Mouse (Mus musculus): ENCODE results near the gene Fuca2. TPM values are rescaled to one million over a fixed set of nuclear protein-coding genes. Genes with fewer than 3 reads are reported as not detected.

The Fuca2 gene
- polyA plus RNA-seq, 1 experiment, result 11.1 TPM

DNA sequence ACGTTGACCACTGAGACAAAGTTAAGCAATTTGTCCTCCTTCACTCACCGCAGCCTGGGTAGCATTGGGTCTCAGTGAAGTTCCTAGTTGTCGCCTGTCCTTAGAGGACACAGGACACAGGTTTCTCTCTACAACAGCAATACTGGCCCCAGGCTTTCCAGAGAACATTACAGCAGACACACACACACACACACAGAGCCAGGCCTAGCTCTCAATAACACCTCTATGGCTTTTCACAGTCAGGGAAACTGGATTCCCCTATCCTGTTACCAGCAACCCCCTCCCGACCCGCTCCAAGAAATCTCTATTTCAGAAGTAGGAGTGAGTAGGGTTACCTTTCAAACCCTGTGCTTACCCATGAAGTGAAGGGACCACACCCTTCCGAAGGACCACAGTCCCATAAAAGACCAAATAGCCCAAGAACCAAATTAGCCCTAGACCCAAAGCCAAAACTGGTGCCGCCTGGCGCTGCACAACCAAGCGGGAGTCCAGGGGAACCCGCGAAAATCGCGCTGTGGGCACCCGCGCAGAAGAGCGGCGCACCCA, 26.0 kb upstream of the Fuca2 start:
- Histone ChIP-seq H3K36me3 (ENCODE audit: control insufficient read depth, insufficient read depth, low read length) (no peaks in the 10 kb centered on the region), H3K27ac (ENCODE audit: insufficient read depth, low read length) (no peak overlapping the region), H3K4me3 (ENCODE audit: extremely low read depth, insufficient read depth, insufficient read length) (peak overlapping the region; percentile 69; the same call in 1 of the 2 replicates), H3K4me1 (ENCODE audit: control insufficient read depth, insufficient read depth, insufficient read length) (no peaks in the 10 kb centered on the region), H3K27me3 (ENCODE audit: control insufficient read depth, insufficient read depth, low read length) (peaks cover 5% of the 10 kb centered on the region; the same call in 1 of the 2 replicates)
- no peak for DNase-seq (ENCODE audit: low read depth in 1 of 2, low spot score in 2 of 2)
- TF ChIP-seq POLR2A (IDR thresholded peaks at IDR 0.05; ENCODE audit: low read depth, low read length) (no peak), CTCF (IDR thresholded peaks at IDR 0.05; ENCODE audit: extremely low read depth, insufficient read depth, insufficient read length, insufficient replicate concordance) (no peak)
- WGBS, result 19% methylated on average over 17 of the region's 17 CpGs

DNA sequence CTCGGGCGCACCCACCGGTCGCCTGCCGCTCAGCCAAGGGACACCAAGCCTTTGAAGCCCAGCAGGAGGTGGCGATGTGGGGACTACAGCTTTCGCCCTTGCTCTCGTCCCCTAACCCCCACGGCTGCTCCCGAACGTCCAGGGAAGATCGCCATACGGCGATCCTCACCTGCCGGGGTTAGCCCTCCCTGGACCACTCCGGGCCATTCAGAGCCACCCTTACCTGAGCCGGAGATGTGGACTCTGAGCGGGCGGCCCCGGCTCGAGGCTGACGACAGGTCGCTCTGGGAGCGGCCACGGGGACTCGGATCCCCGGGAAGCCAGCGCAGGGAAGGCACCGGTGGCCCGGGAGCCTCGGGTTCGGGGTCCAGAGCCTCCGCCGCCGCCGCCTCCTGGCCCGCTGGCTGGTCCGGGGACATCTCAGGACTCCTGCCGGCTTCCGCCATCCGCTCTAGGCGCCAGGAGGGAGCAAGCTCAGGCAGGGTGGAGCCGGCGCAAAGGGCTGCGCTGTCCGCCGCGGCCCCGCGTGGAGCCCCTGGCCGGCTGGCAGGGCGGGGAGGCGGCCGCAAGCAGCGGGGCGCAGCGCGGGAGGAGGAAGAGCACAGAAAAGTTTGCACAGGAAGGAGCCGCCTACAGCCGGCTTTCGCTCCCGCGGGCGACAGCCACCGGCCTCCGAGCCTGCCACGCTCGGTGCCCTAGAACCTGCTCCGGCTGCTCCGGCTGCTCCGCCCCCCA, 25.3 kb upstream of the Fuca2 start, which contains the start of gene Phactr2:
TSS of gene Phactr2 (minus strand) at position 580 of the 735 bp plus-strand sequence.
- Histone ChIP-seq H3K27me3 (ENCODE audit: control insufficient read depth, insufficient read depth, low read length) (peaks cover 5% of the 10 kb centered on the region; the same call in 1 of the 2 replicates), H3K27ac (ENCODE audit: insufficient read depth, low read length) (no peak within 1 kb of the TSS), H3K4me3 (ENCODE audit: extremely low read depth, insufficient read depth, insufficient read length) (peak within 1 kb of the TSS; percentile 69), H3K36me3 (ENCODE audit: control insufficient read depth, insufficient read depth, low read length) (no peaks in the 10 kb centered on the region), H3K4me1 (ENCODE audit: control insufficient read depth, insufficient read depth, insufficient read length) (no peaks in the 10 kb centered on the region)
- no peak for TF ChIP-seq CTCF (IDR thresholded peaks at IDR 0.05; ENCODE audit: extremely low read depth, insufficient read depth, insufficient read length, insufficient replicate concordance)
- no peak for TF ChIP-seq POLR2A (IDR thresholded peaks at IDR 0.05; ENCODE audit: low read depth, low read length)
- 1% methylated on average over 70 of the region's 71 CpGs for WGBS
- DNase-seq (ENCODE audit: low read depth in 1 of 2, low spot score in 2 of 2), result peak in 1 of 2 experiments; percentile 50

DNA sequence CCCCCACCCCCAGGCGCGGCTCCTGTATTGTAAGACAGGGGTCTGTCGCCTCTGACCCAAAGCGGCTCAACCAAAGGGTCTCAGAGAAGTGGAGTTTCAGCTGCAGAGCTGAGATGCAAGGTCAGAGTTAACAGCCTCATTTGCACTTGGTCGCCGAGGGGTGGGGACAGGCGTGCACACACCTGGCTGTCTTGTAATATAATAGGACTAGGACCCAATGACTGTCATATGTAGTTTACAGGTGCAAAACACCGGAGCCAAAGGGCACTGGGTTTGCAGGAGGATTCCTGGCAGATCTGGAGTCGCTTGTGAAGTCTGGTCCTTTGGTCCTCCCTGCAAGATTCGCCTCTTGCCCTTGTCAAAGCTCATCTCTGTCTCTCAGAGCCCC, 24.8 kb upstream of the Fuca2 start:
- WGBS, result 6% methylated on average over 10 of the region's 10 CpGs
- Histone ChIP-seq H3K36me3 (ENCODE audit: control insufficient read depth, insufficient read depth, low read length) (no peaks in the 10 kb centered on the region), H3K27me3 (ENCODE audit: control insufficient read depth, insufficient read depth, low read length) (peaks cover 5% of the 10 kb centered on the region; the same call in 1 of the 2 replicates), H3K27ac (ENCODE audit: insufficient read depth, low read length) (no peak overlapping the region), H3K4me3 (ENCODE audit: extremely low read depth, insufficient read depth, insufficient read length) (peak overlapping the region; percentile 69), H3K4me1 (ENCODE audit: control insufficient read depth, insufficient read depth, insufficient read length) (no peaks in the 10 kb centered on the region)
- DNase-seq (ENCODE audit: low read depth in 1 of 2, low spot score in 2 of 2), result no peak
- TF ChIP-seq CTCF (IDR thresholded peaks at IDR 0.05; ENCODE audit: extremely low read depth, insufficient read depth, insufficient read length, insufficient replicate concordance) (no peak), POLR2A (IDR thresholded peaks at IDR 0.05; ENCODE audit: low read depth, low read length) (no peak)

DNA sequence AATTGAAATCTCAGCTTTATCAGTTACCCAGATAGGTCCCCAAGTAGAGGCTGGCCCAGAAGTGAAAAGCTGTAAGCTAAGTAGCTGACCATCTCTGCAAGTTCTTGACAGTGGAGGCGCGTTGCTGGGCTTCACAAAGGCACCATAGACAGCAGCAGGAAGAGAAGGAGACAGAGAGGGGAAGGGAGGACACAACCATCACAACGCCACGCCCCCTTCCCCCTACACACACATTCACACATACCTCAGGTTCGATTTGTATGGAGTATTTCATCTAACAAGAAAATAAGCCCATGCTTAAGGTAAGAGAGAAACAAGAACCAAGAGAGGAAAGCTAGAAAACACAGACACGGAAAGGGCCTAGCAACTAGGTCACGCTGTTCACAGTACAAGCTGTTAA, 24.2 kb upstream of the Fuca2 start:
- peaks cover 5% of the 10 kb centered on the region; the same call in 1 of the 2 replicates for H3K27me3 ChIP-seq (ENCODE audit: control insufficient read depth, insufficient read depth, low read length)
- H3K27ac ChIP-seq (ENCODE audit: insufficient read depth, low read length), result no peak overlapping the region
- 41% methylated on average over 7 of the region's 7 CpGs for WGBS
- DNase-seq (ENCODE audit: low read depth in 1 of 2, low spot score in 2 of 2), result no peak
- TF ChIP-seq CTCF (IDR thresholded peaks at IDR 0.05; ENCODE audit: extremely low read depth, insufficient read depth, insufficient read length, insufficient replicate concordance) (no peak), POLR2A (IDR thresholded peaks at IDR 0.05; ENCODE audit: low read depth, low read length) (no peak)
- H3K4me3 ChIP-seq (ENCODE audit: extremely low read depth, insufficient read depth, insufficient read length), result no peak overlapping the region
- H3K4me1 ChIP-seq (ENCODE audit: control insufficient read depth, insufficient read depth, insufficient read length), result no peaks in the 10 kb centered on the region
- H3K36me3 ChIP-seq (ENCODE audit: control insufficient read depth, insufficient read depth, low read length), result no peaks in the 10 kb centered on the region

DNA sequence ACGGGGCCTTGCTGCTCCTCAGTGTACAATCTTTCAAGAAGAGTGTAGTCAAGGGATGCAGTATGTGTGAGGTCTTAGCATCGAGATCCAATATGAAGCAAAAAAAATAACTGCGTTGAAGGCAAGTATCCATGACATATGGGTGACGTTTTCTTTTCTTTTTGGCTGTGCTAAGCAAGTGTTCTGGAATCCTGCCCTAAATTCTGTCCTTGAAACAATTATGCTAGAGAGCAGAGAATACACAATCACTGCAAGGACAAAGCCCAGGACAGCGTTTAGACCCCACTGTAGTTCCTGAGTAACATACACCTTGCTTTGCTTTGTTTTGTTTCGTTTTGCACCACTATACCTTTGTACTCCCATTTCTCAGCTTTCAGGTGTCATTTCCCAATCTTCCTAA, 20.0 kb upstream of the Fuca2 start:
- TF ChIP-seq POLR2A (IDR thresholded peaks at IDR 0.05; ENCODE audit: low read depth, low read length) (no peak), CTCF (IDR thresholded peaks at IDR 0.05; ENCODE audit: extremely low read depth, insufficient read depth, insufficient read length, insufficient replicate concordance) (no peak)
- 87% methylated on average over 6 of the region's 6 CpGs for WGBS
- H3K4me3 ChIP-seq (ENCODE audit: extremely low read depth, insufficient read depth, insufficient read length), result no peak overlapping the region
- H3K36me3 ChIP-seq (ENCODE audit: control insufficient read depth, insufficient read depth, low read length), result no peaks in the 10 kb centered on the region
- no peaks in the 10 kb centered on the region for H3K4me1 ChIP-seq (ENCODE audit: control insufficient read depth, insufficient read depth, insufficient read length)
- 0 out of 2 replicates have a peak, but pooled peaks cover 1% of the 10 kb centered on the region for H3K27me3 ChIP-seq (ENCODE audit: control insufficient read depth, insufficient read depth, low read length)
- DNase-seq (ENCODE audit: low read depth in 1 of 2, low spot score in 2 of 2), result no peak
- no peak overlapping the region for H3K27ac ChIP-seq (ENCODE audit: insufficient read depth, low read length)

DNA sequence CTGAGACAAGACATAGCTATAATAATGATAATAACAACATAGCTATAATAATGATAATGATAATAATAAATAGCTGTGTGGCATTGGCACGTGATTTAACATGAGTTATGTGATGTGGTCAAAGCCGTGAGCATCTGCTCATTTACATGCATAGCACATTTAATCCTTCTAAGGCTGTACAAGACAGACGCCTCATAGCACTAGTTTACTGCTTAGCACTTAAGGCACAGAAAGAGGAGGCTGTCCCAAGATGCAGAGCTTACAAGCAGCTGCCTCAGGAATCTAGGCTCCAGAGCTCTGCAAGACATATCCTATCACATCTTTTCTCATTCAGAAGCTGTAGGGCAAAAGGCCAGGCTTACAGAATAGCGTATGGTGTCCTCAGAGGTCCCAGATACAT, 13.4 kb upstream of the Fuca2 start:
- TF ChIP-seq CTCF (IDR thresholded peaks at IDR 0.05; ENCODE audit: extremely low read depth, insufficient read depth, insufficient read length, insufficient replicate concordance) (no peak), POLR2A (IDR thresholded peaks at IDR 0.05; ENCODE audit: low read depth, low read length) (no peak)

DNA sequence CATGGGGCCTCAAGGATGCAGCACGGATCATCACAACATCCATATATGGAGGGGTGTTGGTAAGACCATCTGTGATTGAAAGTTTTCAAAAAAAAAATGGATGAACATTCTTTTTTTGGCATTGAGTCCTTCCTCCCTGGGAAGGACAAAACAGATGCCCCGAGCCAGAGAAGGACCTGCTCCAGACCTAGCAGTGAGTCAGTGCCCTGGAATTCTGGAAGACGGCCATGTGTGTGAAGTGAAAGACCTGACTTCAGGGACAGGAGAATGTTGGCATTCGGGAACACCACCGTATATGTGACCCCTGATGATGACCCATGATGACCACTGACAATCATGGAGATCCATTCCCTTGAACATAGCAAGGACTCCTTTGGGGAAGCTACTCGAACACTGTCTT, 9.7 kb upstream of the Fuca2 start:
- DNase-seq (ENCODE audit: low read depth in 1 of 2, low spot score in 2 of 2), result no peak
- no peaks in the 10 kb centered on the region for H3K27me3 ChIP-seq (ENCODE audit: control insufficient read depth, insufficient read depth, low read length)
- no peaks in the 10 kb centered on the region for H3K4me1 ChIP-seq (ENCODE audit: control insufficient read depth, insufficient read depth, insufficient read length)
- no peak overlapping the region for H3K27ac ChIP-seq (ENCODE audit: insufficient read depth, low read length)
- no peak overlapping the region for H3K4me3 ChIP-seq (ENCODE audit: extremely low read depth, insufficient read depth, insufficient read length)
- WGBS, result 89% methylated on average over 6 of the region's 6 CpGs
- no peaks in the 10 kb centered on the region for H3K36me3 ChIP-seq (ENCODE audit: control insufficient read depth, insufficient read depth, low read length)
- TF ChIP-seq CTCF (IDR thresholded peaks at IDR 0.05; ENCODE audit: extremely low read depth, insufficient read depth, insufficient read length, insufficient replicate concordance) (no peak), POLR2A (IDR thresholded peaks at IDR 0.05; ENCODE audit: low read depth, low read length) (no peak)

More for the DNA sequence above, 13.4 kb upstream of the Fuca2 start:
- 89% methylated on average over 4 of the region's 4 CpGs for WGBS
- H3K27me3 ChIP-seq (ENCODE audit: control insufficient read depth, insufficient read depth, low read length), result no peaks in the 10 kb centered on the region
- H3K4me3 ChIP-seq (ENCODE audit: extremely low read depth, insufficient read depth, insufficient read length), result no peak overlapping the region
- no peaks in the 10 kb centered on the region for H3K36me3 ChIP-seq (ENCODE audit: control insufficient read depth, insufficient read depth, low read length)
- no peak for DNase-seq (ENCODE audit: low read depth in 1 of 2, low spot score in 2 of 2)
- no peaks in the 10 kb centered on the region for H3K4me1 ChIP-seq (ENCODE audit: control insufficient read depth, insufficient read depth, insufficient read length)
- no peak overlapping the region for H3K27ac ChIP-seq (ENCODE audit: insufficient read depth, low read length)
